Mouse (Mus musculus) midbrain, embryonic 12.5 days (tissue): ENCODE measurements around the gene Fam71d. TPM values are rescaled to one million over a fixed set of nuclear protein-coding genes. Genes with fewer than 3 reads are reported as not detected.
A peak's percentile ranks its signal among the peaks of the same experiment; 100 is the strongest.

Experiments
- ATAC-seq: fragments of 200-750 bp; cut with Nextera tagmentation; 2 replicates; pipeline ENCODE4 v1.8.0; 2017; ENCODE audit warnings: low read depth, moderate TSS enrichment, moderate library complexity; ENCODE audit not compliant: low FRiP score
- H3K27ac ChIP-seq: fragments of 300-500 bp; sonication (generic); replicated peaks from 2 replicates; pipeline ENCODE4 v1.5.1; 2016; ENCODE audit warnings: mild to moderate bottlenecking
- H3K27me3 ChIP-seq: fragments of 300-500 bp; sonication (generic); 2 replicates; pipeline ENCODE4 v1.6.1; 2016; ENCODE audit warnings: mild to moderate bottlenecking
- H3K36me3 ChIP-seq: fragments of 300-500 bp; sonication (generic); 2 replicates; pipeline ENCODE4 v1.6.1; 2016
- H3K4me1 ChIP-seq: fragments of 300-500 bp; sonication (generic); 2 replicates; pipeline ENCODE4 v1.6.1; 2016
- H3K4me2 ChIP-seq: fragments of 300-500 bp; sonication (generic); replicated peaks from 2 replicates; pipeline ENCODE4 v1.6.1; 2016; ENCODE audit warnings: mild to moderate bottlenecking, moderate library complexity
- H3K4me3 ChIP-seq: fragments of 300-500 bp; sonication (generic); 2 replicates; pipeline ENCODE4 v1.5.1; 2016; ENCODE audit warnings: mild to moderate bottlenecking
- H3K9ac ChIP-seq: fragments of 300-500 bp; sonication (generic); replicated peaks from 2 replicates; pipeline ENCODE4 v1.6.1; 2016; ENCODE audit warnings: mild to moderate bottlenecking, moderate library complexity
- H3K9me3 ChIP-seq: fragments of 300-500 bp; sonication (generic); 2 replicates; pipeline ENCODE4 v1.6.1; 2016; ENCODE audit warnings: mild to moderate bottlenecking
- WGBS: fragments of 180-500 bp; shearing (Covaris S2); methylation state at CpG from one replicate; pipeline ENCODE4 v1.1.7; 2016; 5-methylcytosine and 5-hydroxymethylcytosine counted together
- polyA plus RNA-seq: library from polyadenylated mRNA; unstranded; fragments of >200 nt; fragmentation: Nextera tagmentation; extraction: Ambion mirVana; gene quantifications from 2 replicates; pipeline ENCODE4 v1.2.1, GENCODE M21; 2016

Fam71d gene
- polyA plus RNA-seq, 1 experiment from 2014 or later = not detected

GRCm38 (mm10) chr12:78727723-78728122 lies 36.4 kb downstream of the Fam71d start:
- 64% methylated on average over 4 of the region's 4 CpGs for WGBS
- ATAC-seq = no peak
- H3K9me3 ChIP-seq = no peaks in the 10 kb centered on the region

GRCm38 (mm10) chr12:78739633-78740032 lies 48.3 kb downstream of the Fam71d start:
- H3K9me3 ChIP-seq = no peaks in the 10 kb centered on the region
- no peak overlapping the region for H3K4me2 ChIP-seq
- H3K4me3 ChIP-seq = no peak overlapping the region
- no peaks in the 10 kb centered on the region for H3K36me3 ChIP-seq
- no peak overlapping the region for H3K27ac ChIP-seq
- H3K9ac ChIP-seq = no peak overlapping the region
- H3K27me3 ChIP-seq = no peaks in the 10 kb centered on the region
- H3K4me1 ChIP-seq = no peaks in the 10 kb centered on the region
- no peak for ATAC-seq
- WGBS = 69% methylated on average over 2 of the region's 2 CpGs

More at GRCm38 (mm10) chr12:78727723-78728122, 36.4 kb downstream of the Fam71d start:
- no peak overlapping the region for H3K27ac ChIP-seq
- H3K4me3 ChIP-seq = no peak overlapping the region
- H3K9ac ChIP-seq = no peak overlapping the region
- no peaks in the 10 kb centered on the region for H3K4me1 ChIP-seq
- H3K4me2 ChIP-seq = no peak overlapping the region
- H3K36me3 ChIP-seq = no peaks in the 10 kb centered on the region
- no peaks in the 10 kb centered on the region for H3K27me3 ChIP-seq

DNA sequence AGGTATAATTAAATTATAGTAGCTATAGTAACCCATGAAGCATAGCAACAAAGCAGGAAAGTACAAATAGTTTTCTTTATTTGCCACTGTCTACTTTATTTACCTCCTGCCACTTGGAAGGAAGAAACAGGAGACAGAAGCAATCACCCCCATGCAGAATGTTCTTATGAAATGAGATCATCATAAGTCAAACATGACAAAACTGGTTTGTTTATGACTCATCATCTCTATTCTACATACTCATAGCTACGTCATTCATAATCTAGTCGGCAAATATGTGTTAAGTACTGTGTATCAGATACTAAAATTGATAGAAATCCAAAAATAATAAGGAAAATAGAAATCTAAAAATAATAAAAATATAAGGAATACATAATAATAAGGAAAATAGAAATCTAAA lies 49.0 kb downstream of the Fam71d start:
- no peak overlapping the region for H3K4me2 ChIP-seq
- no peak overlapping the region for H3K4me3 ChIP-seq
- no peaks in the 10 kb centered on the region for H3K4me1 ChIP-seq
- no peak overlapping the region for H3K27ac ChIP-seq
- no peaks in the 10 kb centered on the region for H3K9me3 ChIP-seq
- no peaks in the 10 kb centered on the region for H3K36me3 ChIP-seq
- WGBS = 94% methylated on average over 2 of the region's 2 CpGs
- ATAC-seq = no peak
- no peaks in the 10 kb centered on the region for H3K27me3 ChIP-seq
- H3K9ac ChIP-seq = no peak overlapping the region

DNA sequence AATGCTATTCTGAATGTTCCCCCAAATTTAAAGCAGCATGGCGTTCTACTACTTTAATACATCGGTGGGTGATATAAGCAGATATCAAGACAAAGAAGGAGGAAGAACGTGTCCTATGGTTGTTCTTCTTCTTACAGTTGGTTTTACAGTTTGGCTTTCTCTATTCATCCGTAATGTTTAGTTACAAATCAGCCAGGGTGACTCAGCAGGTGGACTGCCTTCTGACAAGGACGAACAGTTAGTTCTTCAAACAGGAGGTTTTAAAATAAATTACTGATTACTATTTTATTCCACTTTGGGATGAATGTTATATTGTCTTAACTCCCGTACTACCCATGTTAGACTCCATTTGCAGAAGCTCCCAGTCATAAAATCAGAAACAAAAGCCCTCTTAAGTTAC lies 54.9 kb downstream of the Fam71d start:
- no peak for ATAC-seq
- no peak overlapping the region for H3K4me3 ChIP-seq
- WGBS = 76% methylated on average over 6 of the region's 6 CpGs

DNA sequence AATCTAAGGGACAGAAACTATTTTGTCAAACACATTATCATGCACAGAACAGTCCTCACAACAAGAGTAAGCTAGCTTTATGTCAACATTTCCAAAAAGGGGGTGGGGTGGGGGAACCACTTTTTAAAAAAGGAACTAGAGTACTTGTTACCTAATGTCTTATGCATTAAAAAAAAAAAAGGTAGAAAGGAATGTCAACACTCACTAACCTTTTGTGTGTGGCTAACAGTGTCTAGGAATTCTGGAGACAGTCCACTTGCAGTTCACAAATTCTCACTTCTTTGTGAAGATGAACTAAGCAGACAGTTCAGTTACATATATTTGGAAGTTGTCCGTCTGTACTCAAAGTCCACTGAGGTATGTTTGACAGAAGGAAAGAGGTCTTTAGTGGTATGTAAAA lies 56.1 kb downstream of the Fam71d start:
- WGBS = 43% methylated on average over 1 of the region's 1 CpGs
- no peak for ATAC-seq
- Histone ChIP-seq H3K27me3 (peaks cover 3% of the 10 kb centered on the region; the same call in 1 of the 2 replicates), H3K27ac (no peak overlapping the region), H3K36me3 (no peaks in the 10 kb centered on the region), H3K4me3 (no peak overlapping the region), H3K9me3 (no peaks in the 10 kb centered on the region), H3K4me2 (peak overlapping the region; percentile 80; the same call in 1 of the 2 replicates), H3K9ac (no peak overlapping the region), H3K4me1 (peaks cover 10% of the 10 kb centered on the region)

More for the DNA sequence above, 54.9 kb downstream of the Fam71d start:
- no peak overlapping the region for H3K4me2 ChIP-seq
- H3K9me3 ChIP-seq = no peaks in the 10 kb centered on the region
- peaks cover 10% of the 10 kb centered on the region for H3K4me1 ChIP-seq
- H3K27ac ChIP-seq = no peak overlapping the region
- no peaks in the 10 kb centered on the region for H3K36me3 ChIP-seq
- H3K9ac ChIP-seq = no peak overlapping the region
- peaks cover 3% of the 10 kb centered on the region; the same call in 1 of the 2 replicates for H3K27me3 ChIP-seq

- Histone ChIP-seq H3K9me3 (no peaks in the 10 kb centered on the region), H3K4me3 (peak overlapping the region; percentile 81), H3K36me3 (no peaks in the 10 kb centered on the region), H3K4me2 (peak overlapping the region; percentile 80), H3K9ac (peak overlapping the region; percentile 61), H3K4me1 (peaks cover 10% of the 10 kb centered on the region), H3K27ac (peak overlapping the region; percentile 89; the same call in 1 of the 2 replicates), H3K27me3 (peaks cover 3% of the 10 kb centered on the region; the same call in 1 of the 2 replicates)
- ATAC-seq = peak; percentile 14
- WGBS = under 1% methylated on average over 10 of the region's 10 CpGs
These were observed 56.8 kb downstream of the Fam71d start for GRCm38 (mm10) chr12:78748113-78748512.

DNA sequence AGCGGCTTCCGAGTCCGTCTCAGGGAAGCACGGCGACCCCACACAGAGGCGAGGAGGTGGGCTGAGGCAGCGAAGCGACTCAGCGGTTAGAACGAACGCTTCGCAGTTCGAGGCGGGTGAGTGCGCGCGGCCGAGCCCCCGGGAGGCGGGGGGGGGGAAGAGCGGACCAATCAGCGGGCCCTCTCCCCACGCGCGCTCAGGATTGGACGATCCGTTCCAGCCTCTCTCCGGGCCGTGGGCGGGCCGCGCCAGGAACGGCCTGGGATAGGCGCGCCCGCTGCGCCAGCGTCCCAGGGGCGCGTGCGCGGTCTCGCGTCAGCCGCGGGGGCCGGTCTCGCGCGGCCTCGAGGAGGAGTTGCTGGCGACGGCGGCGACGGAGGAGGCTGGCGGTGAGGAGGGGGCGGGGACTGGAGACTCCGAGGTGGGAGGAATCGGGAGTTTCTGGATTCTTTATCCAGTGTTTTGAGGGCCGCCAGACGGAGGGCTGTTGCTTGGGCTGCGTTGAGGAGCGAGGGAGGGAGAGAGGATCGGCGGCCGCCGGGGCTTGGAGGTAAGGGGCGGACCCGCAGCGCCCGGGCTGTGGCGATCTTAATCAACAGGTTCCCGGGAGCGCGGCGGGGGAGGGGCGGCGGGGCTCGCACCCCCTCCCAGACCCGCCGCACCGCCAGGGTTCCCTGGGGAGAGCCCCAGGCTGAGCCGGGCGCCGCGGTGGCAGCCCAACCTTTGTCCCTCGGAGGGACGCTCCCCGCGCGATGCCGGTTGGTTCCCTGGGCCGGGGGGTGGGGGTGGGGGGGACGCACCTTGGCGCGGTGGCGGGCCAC lies 57.4 kb downstream of the Fam71d start, which contains the start of gene Mpp5:
Gene Mpp5, plus strand, starts transcription at position 351 of the 821 bp plus-strand sequence.
- H3K4me3 ChIP-seq = peak within 1 kb of the TSS; percentile 81
- peaks cover 10% of the 10 kb centered on the region for H3K4me1 ChIP-seq
- peak within 1 kb of the TSS; percentile 81 for H3K9ac ChIP-seq
- under 1% methylated on average over 94 of the region's 98 CpGs for WGBS
- peak; percentile 100 for ATAC-seq
- no peaks in the 10 kb centered on the region for H3K9me3 ChIP-seq
- no peaks in the 10 kb centered on the region for H3K36me3 ChIP-seq
- peaks cover 3% of the 10 kb centered on the region; the same call in 1 of the 2 replicates for H3K27me3 ChIP-seq
- H3K27ac ChIP-seq = peak within 1 kb of the TSS; percentile 89
- peak within 1 kb of the TSS; percentile 80 for H3K4me2 ChIP-seq

DNA sequence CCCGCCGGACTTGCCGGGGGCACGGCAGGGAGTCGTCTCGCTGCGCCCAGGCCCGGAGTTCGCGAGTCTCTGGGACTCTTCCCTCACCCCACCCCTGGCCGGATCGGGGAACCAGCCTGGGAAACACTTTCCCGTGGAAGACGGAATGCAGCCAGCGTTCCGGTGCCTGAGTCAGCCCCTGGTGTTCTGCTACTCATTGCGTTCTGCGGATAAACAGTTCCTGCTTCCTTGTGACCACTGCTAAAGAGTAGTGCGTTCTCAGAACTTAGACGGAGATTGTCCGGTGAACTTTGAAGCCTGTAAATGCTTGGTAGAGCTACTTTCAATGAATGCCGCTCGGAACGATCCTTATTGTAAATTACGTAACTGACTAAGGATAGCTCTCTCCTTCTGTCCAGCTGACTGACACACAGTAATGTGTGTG lies 58.1 kb downstream of the Fam71d start:
- peaks cover 10% of the 10 kb centered on the region for H3K4me1 ChIP-seq
- H3K9me3 ChIP-seq = no peaks in the 10 kb centered on the region
- peak; percentile 14; the same call in 1 of the 2 replicates for ATAC-seq
- no peaks in the 10 kb centered on the region for H3K36me3 ChIP-seq
- H3K4me3 ChIP-seq = peak overlapping the region; percentile 81
- 0% methylated on average over 24 of the region's 25 CpGs for WGBS
- peak overlapping the region; percentile 80 for H3K4me2 ChIP-seq
- H3K27me3 ChIP-seq = peaks cover 3% of the 10 kb centered on the region; the same call in 1 of the 2 replicates
- peak overlapping the region; percentile 89 for H3K27ac ChIP-seq
- peak overlapping the region; percentile 81 for H3K9ac ChIP-seq

GRCm38 (mm10) chr12:78761979-78762378 lies 70.6 kb downstream of the Fam71d start:
- ATAC-seq = no peak
- Histone ChIP-seq H3K27ac (no peak overlapping the region), H3K27me3 (no peaks in the 10 kb centered on the region), H3K4me2 (no peak overlapping the region), H3K4me1 (no peaks in the 10 kb centered on the region), H3K4me3 (no peak overlapping the region), H3K36me3 (no peaks in the 10 kb centered on the region), H3K9me3 (no peaks in the 10 kb centered on the region), H3K9ac (no peak overlapping the region)

DNA sequence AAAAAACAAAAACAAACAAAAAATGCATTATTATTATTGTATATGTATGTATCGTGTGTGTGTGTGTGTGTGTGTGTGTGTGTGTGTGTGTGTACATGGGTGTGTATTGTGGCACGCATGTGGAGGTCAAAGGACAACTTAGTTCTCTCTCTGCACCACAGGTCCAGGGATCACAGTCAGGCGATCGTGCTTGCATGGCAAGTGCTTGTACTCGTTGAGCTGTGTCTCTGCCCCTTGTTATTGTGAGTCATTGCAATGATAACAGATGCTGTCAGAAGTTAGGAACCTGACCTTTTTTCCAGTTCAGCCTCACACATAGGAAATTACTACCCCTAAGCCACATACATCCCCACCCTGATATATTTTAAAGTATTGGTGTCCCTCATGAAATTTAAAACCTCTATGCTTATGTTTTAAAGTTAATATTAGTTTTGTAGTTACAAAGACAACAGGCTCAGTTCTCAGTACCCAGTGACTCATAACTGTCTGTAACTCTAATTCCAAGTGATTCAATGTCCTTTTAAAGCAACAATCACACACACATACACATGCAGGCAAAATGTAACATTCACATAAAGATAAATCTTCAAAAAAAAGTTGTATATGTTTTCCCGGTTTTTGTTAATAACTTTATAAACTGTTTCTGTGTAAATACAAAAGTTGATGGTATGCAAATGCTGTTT lies 77.8 kb downstream of the Fam71d start:
- no peak overlapping the region for H3K4me3 ChIP-seq
- H3K27me3 ChIP-seq = no peaks in the 10 kb centered on the region
- no peaks in the 10 kb centered on the region for H3K4me1 ChIP-seq
- no peak overlapping the region for H3K4me2 ChIP-seq
- no peaks in the 10 kb centered on the region for H3K9me3 ChIP-seq
- H3K27ac ChIP-seq = no peak overlapping the region
- WGBS = 84% methylated on average over 6 of the region's 6 CpGs
- H3K36me3 ChIP-seq = no peaks in the 10 kb centered on the region
- no peak for ATAC-seq
- no peak overlapping the region for H3K9ac ChIP-seq

DNA sequence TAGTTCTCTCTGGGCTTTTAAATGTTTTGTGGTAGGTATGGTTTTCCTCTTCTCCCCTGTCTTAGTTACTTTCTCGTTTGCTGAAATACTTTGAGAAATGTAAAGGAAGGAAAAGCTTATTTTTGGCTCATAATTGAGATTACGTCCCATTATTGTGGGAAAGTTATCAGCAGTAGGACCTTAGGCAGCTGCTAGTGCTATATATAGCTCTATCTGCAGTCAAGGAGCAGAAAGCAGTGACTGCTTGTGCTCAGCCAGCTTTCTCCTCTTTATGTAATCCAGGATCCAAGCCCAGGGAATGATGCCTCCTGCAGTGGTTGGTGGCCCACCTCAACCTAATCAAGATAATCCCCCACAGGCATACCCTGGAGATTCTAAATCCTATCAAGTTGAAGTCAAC lies 81.9 kb downstream of the Fam71d start:
- Histone ChIP-seq H3K4me1 (peaks cover 8% of the 10 kb centered on the region), H3K27ac (no peak overlapping the region), H3K36me3 (no peaks in the 10 kb centered on the region), H3K4me3 (no peak overlapping the region), H3K9ac (no peak overlapping the region), H3K4me2 (no peak overlapping the region), H3K27me3 (no peaks in the 10 kb centered on the region), H3K9me3 (no peaks in the 10 kb centered on the region)
- 79% methylated on average over 2 of the region's 2 CpGs for WGBS
- no peak for ATAC-seq

GRCm38 (mm10) chr12:78777916-78778315 lies 86.6 kb downstream of the Fam71d start:
- H3K9me3 ChIP-seq = no peaks in the 10 kb centered on the region
- WGBS = 7% methylated on average over 2 of the region's 2 CpGs
- peak overlapping the region; percentile 15 for H3K27ac ChIP-seq
- no peak overlapping the region for H3K9ac ChIP-seq
- H3K36me3 ChIP-seq = no peaks in the 10 kb centered on the region
- peak; percentile 85 for ATAC-seq
- H3K4me1 ChIP-seq = peaks cover 16% of the 10 kb centered on the region
- no peaks in the 10 kb centered on the region for H3K27me3 ChIP-seq
- H3K4me3 ChIP-seq = no peak overlapping the region
- no peak overlapping the region for H3K4me2 ChIP-seq
